Mouse (Mus musculus) testis, adult 2 months (tissue): Measurements from ENCODE around the gene Tenm3.

Source experiments
- CTCF ChIP-seq: fragments of 200-500 bp; IDR thresholded peaks from 2 replicates; pipeline ENCODE4 v1.5.1; 2012; ENCODE audit warnings: low read depth, mild to moderate bottlenecking, inconsistent platforms, low read length, moderate library complexity; ENCODE audit not compliant: control insufficient read depth, insufficient read depth, insufficient replicate concordance
- POLR2A ChIP-seq: fragments of 200-500 bp; IDR thresholded peaks from 2 replicates; pipeline ENCODE4 v1.6.1; 2012; ENCODE audit warnings: low read depth, mild to moderate bottlenecking, inconsistent platforms, low read length, moderate library complexity; ENCODE audit not compliant: control insufficient read depth

- TF ChIP-seq CTCF (no peak), POLR2A (no peak)
Observed at GRCm38 (mm10) chr8:48259832-48260231, 583.9 kb downstream of the Tenm3 start.
